Mouse (Mus musculus): ENCODE measurements at regions not wholly inside any gene's neighbourhood (a gene's known extent, or its start where the extent isn't known, plus 50 kb on each side); places are given as distances from the start of the nearest gene placed in this dataset.

GRCm38 (mm10) chr19:25778455-25778854 is 106.2 kb downstream of the Dmrt2 start:
- no peak for TF ChIP-seq CTCF (IDR thresholded peaks at IDR 0.05; ENCODE audit: borderline replicate concordance, control insufficient read depth, extremely low read depth, insufficient read depth, low read length, poor library complexity)
- no peak for TF ChIP-seq POLR2A (IDR thresholded peaks at IDR 0.05; ENCODE audit: control insufficient read depth, extremely low read depth, insufficient read depth, low read length, poor library complexity)

Data from thymus, adult 2 months (tissue).